Mouse (Mus musculus): ENCODE data around the gene Hoxd4.
A peak's percentile ranks its signal among the peaks of the same experiment; 100 is the strongest.

Gene Hoxd4

GRCm38 (mm10) chr2:74708676-74709075 lies 3.1 kb upstream of the Hoxd4 start:
- no peak for DNase-seq

GRCm38 (mm10) chr2:74709465-74710419 lies 2.0 kb upstream of the Hoxd4 start:
- DNase-seq: no peak

GRCm38 (mm10) chr2:74710929-74711543 lies 693 bp upstream of the Hoxd4 start:
- no peak for DNase-seq

GRCm38 (mm10) chr2:74713239-74714150 lies 1.8 kb downstream of the Hoxd4 start:
- no peak for DNase-seq

GRCm38 (mm10) chr2:74714156-74714789 lies 2.5 kb downstream of the Hoxd4 start:
- DNase-seq: no peak

- no peak for DNase-seq
These were observed 3.2 kb downstream of the Hoxd4 start for GRCm38 (mm10) chr2:74714881-74715280.

- peak; percentile 41 to 47 for DNase-seq
These were observed 3.9 kb downstream of the Hoxd4 start for GRCm38 (mm10) chr2:74715504-74716241.

- DNase-seq: no peak
These were observed 8.7 kb downstream of the Hoxd4 start for GRCm38 (mm10) chr2:74720384-74720783.

GRCm38 (mm10) chr2:74720955-74721491 lies 9.3 kb downstream of the Hoxd4 start:
- no peak for DNase-seq

- no peak for DNase-seq
These were observed 10.2 kb downstream of the Hoxd4 start for GRCm38 (mm10) chr2:74721882-74722281.

GRCm38 (mm10) chr2:74722949-74723348 lies 11.2 kb downstream of the Hoxd4 start:
- DNase-seq: no peak

GRCm38 (mm10) chr2:74724244-74725015 lies 12.7 kb downstream of the Hoxd4 start:
- DNase-seq: no peak

GRCm38 (mm10) chr2:74725171-74725570 lies 13.4 kb downstream of the Hoxd4 start:
- no peak for DNase-seq

GRCm38 (mm10) chr2:74726551-74726950 lies 14.8 kb downstream of the Hoxd4 start, which contains the start of gene Gm28230:
Gene Gm28230 (plus strand): TSS chr2:74726728.
- no peak for DNase-seq

- no peak for DNase-seq
These were observed 15.4 kb downstream of the Hoxd4 start for GRCm38 (mm10) chr2:74726973-74727639.

GRCm38 (mm10) chr2:74727640-74728302 lies 16.0 kb downstream of the Hoxd4 start:
- no peak for DNase-seq

- no peak for DNase-seq
These were observed 16.6 kb downstream of the Hoxd4 start for GRCm38 (mm10) chr2:74728303-74728680.

- no peak for DNase-seq
These were observed 18.6 kb downstream of the Hoxd4 start for GRCm38 (mm10) chr2:74730331-74730730.

- no peak for DNase-seq
These were observed 19.3 kb downstream of the Hoxd4 start for GRCm38 (mm10) chr2:74731055-74731454.
